Mouse (Mus musculus) megakaryocyte, adult 5-6 weeks (primary cell): Measurements from ENCODE around the gene Prss56. TPM values are rescaled to one million over a fixed set of nuclear protein-coding genes. Genes with fewer than 3 reads are reported as not detected.

ENCODE experiments used
- ATAC-seq: 2 replicates; pipeline ENCODE4 v1.8.0; 2016; ENCODE audit warnings: mild to moderate bottlenecking, inconsistent platforms; ENCODE audit not compliant: poor library complexity, severe bottlenecking
- total RNA-seq, 2 experiments: library from RNA; stranded (forward) in 1 of 2; stranded (reverse) in 1 of 2; fragments of 153-499, 151-499 nt in 1 of 2; fragments of 221-1000, 200-1000 nt in 1 of 2; gene quantifications; 2 replicates each; pipeline versions ENCODE4 v1.2.3 to v1.2.4; 2015 to 2017

The Prss56 gene
- total RNA-seq (2015) (not detected in 2 replicates), total RNA-seq (2017) (not detected in 2 replicates)

GRCm38 (mm10) chr1:87183013-87183412, at the start of gene Prss56:
Gene Prss56, plus strand, starts transcription at chr1:87183313.
- ATAC-seq, result no peak

GRCm38 (mm10) chr1:87141550-87141949, 41.6 kb upstream of the Prss56 start:
- no peak for ATAC-seq

- ATAC-seq, result no peak
Measured at GRCm38 (mm10) chr1:87142456-87142855, 40.7 kb upstream of the Prss56 start.

DNA sequence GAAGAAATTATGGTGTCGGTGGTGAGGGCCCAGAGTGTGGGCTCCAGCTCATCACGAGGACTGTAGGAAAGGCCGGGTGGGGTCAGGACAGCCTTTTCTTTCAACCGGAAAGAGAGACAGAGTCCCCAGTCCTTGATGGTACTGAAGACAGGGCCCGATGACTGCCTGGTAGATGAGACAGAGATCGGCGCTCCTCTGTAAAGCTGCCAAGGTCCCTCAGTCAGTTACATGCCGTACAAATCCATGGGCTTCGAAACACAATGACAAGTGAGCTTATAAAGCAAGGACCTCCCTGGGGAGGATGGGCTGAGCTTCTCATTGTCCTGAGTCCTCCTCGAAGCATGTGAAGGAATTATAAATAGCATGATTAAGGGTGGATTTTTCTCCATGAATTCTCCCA, 40.0 kb upstream of the Prss56 start:
- ATAC-seq, result no peak

DNA sequence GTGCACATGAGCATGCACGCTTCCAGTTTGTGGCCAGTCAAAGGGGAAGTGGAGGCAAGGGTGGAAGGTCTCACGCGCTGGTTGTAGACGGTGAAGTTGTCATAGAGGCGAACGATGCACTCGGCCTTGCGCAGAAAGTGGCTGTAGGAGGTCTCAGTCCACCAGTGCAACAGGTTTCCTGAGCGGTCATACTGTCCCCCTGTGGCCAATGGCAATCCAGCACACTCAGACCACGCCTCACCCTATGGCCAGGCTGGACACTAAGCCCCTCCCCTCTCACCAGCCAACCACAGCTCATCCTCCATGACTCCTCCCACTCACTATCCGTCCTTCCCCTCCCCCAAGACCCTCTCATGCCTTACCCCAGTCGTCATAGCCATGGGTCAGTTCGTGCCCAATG, 33.7 kb upstream of the Prss56 start:
- 0 out of 2 replicates have a peak, but pooled peaks have one; percentile 18 for ATAC-seq

DNA sequence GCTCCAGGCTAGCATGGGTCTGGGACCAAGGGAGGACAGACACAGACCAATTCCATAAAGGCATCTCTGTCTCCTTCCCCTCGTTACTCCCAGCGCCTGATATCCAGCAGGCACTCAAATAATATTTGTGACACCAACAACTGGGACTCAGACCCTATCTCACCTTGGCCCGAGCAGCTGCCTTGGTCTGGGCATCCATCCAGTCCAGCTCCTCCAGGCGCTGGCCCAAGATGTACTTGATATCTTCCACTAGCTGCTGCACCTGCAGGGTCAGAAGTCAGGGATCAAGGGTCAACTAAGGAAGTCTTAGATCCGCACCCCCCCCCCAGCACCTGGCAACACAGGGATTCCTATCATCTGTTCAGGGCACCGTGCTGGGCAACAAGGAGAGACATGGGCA, 31.8 kb upstream of the Prss56 start:
- ATAC-seq, result no peak

DNA sequence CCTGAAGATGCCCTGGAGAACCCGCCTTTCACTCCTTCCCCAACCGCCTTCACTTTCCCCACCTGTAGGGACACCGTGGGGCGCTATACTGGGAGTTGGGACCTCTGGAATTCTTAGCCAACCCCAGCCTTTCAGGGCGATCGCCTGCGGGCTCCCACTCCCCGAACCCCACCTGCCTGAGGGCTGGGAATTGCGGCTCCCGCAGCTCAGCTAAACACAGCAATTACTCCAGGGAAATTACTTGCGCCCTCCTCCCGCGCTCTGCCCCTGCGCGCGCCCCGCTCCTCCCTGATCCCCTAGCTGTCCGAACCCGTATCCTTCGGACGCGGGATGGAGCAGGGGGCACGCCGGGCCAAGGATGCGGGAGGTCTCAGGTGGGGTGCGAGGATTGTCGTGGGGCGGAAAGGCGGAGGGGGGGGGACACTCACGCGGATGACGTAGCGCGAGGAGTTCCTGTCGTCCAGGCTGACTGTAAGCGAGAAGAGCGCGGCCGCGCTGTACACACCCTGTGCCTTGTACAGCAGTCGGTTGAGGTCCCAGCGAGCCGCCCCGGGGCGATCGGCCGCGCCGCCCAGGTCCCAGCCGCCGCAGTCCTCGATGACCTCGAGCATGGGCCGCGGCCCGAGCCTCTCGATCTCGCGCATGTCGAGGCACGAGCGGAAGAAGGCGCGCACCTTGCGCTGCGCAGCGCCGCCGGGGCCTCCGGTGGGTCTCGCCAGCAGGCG, 29.2 kb upstream of the Prss56 start:
- no peak for ATAC-seq

DNA sequence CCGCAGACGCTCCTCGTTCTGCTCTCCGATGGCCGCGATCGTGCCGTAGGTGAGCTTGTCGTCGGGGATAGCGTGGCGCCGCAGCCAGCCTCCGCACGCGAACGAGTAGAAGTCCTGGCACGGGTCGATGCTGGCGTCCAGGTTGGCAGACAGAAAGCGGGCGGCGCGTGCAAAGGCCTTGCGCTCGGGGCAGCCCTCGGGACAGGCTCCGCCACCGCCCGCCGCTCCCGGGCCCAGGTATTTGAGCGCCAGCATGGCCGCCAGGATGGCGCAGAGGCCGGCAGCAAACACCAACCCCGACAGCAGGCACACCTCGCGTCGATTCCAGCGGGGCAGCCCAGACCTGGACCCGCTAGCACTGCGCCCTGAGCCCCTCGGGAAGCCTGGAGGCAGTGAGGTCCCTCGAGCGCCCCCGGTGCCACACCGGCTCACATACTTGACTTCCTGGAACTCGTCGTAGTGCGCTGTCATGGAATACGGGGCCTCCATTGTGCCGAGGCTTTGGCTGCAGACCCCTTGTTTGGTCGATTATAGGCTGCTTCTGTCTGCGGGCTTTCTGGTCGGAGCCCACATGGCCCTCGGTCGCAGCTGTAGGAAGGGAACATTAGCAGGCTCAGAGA, 28.5 kb upstream of the Prss56 start:
- no peak for ATAC-seq

DNA sequence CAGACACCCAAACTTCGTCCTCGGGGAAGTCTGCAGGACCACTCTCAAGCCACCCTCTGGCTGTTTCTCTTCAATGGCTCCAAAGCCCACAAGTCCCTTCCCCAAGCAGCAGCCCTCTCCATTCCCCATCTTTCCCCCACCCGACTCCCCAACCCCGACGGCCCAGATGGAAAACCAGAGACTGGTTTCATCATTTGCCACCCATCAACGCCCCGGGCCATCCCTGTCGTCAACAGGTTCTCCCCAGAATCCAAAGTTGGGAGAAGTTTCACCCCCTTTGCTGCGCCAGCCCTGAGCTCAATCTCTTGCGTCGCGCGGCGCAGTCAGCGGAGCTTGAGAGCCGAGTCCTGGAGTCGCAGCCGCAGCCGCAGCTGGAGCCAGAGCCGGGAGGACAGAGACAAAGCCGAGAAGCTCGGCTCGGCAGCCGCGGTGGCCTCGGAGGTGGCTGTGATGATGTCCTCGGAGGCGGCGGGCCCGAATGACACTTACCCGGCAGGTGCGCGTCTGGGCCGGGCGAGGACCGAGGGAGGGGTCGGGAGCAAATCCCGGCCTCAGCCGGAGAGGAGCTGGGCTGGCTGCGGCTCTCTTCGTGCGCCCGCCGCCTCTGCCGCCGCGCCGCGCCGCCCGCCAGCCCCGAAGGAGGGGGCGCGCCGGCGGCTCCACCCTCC, 27.4 kb upstream of the Prss56 start:
- no peak for ATAC-seq

DNA sequence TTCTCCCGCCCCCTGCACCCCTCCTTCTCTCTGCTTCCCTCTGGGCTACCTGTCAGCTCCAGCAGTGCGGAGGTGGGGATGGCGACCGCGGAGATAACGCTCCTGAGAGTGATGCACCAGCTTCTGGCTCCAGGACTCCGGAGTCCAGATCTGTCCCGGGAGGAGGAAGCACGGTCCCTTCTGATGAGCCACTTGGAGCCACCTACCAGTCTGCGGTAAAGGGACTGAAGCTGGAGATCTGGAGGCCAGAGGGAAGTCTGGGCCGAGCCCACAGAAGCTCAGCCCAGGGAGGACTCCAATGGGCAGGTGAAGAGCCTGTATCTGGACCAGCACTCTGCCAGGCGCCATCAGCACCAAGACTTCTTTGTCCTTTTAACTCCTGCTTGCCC, 26.9 kb upstream of the Prss56 start, which contains the start of gene Ecel1:
Ecel1 (minus strand) TSS at position 323 of the 389 bp plus-strand sequence.
- ATAC-seq, result no peak

- ATAC-seq, result no peak
Measured at GRCm38 (mm10) chr1:87159396-87159795, 23.7 kb upstream of the Prss56 start.

GRCm38 (mm10) chr1:87164164-87164795, 18.8 kb upstream of the Prss56 start:
- no peak for ATAC-seq

DNA sequence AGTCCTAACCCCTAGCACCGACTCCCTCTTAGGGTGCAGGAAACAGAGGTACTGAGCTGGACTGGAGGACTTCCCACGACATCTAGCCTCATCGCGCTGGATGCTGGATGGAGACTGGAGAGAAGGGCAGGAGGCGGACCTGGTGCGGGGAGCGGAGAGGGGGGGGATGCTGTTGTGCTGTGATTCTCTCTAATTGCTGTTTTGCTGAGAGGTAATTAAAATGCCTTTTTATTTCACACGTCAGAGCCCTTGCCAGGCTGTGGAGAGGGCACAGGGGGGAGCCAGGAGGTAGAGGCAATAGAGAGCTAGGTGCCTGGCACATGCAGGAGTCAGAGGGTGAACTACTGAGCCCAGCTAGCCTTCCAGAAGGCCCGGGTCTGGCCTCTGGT, 18.3 kb upstream of the Prss56 start:
- no peak for ATAC-seq

- ATAC-seq, result no peak
Measured at GRCm38 (mm10) chr1:87170458-87170857, 12.7 kb upstream of the Prss56 start.

DNA sequence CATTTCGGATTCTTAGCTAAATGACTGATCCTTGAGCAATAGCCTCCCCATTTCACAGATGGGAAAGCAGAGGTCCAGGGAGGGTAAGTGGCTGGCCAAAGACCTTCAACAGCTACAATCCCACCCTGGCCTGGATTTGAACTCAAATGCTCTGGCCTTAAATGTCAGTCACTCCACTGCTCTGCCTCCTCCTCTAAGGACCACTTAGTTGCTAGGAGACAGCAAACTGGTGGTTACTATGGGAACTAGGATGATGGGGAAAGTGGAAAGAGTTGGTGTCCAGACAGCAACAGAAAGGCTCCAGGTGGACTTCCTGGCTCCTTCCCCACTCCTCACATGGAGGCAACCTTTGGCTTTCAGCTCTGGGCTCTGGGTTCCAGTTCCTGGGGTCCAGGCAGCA, 11.8 kb upstream of the Prss56 start:
- ATAC-seq, result no peak

DNA sequence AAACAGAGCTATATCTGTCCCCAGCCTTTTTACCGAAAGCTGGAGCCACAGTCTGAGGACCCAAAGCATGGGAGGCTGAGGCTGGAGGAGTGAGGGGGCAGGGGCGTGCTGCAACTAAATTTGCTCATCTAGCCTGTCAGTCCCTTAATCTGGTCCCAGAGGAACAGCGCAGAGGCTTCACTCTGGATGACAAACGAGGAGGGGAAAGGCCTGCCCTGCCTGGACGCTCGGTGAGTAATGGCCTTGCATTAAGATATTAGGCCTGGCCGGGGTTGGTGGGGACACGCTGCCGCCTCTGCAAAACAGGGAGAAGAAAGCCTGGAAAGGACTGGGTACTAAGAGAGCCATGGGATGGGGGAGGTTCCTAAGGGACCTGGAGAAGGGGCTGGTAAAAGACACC, 10.8 kb upstream of the Prss56 start:
- ATAC-seq, result no peak

- peak; percentile 54; the same call in 1 of the 2 replicates for ATAC-seq
Measured at GRCm38 (mm10) chr1:87174006-87174955, 8.8 kb upstream of the Prss56 start.

- ATAC-seq, result no peak
Measured at GRCm38 (mm10) chr1:87175852-87176292, 7.2 kb upstream of the Prss56 start.

GRCm38 (mm10) chr1:87180896-87181295, 2.2 kb upstream of the Prss56 start:
- peak; percentile 43; the same call in 1 of the 2 replicates for ATAC-seq
